Mouse (Mus musculus): ENCODE measurements at regions not wholly inside any gene's neighbourhood (a gene's known extent, or its start where the extent isn't known, plus 50 kb on each side); places are given as distances from the start of the nearest gene placed in this dataset.

- TF ChIP-seq EP300 (IDR thresholded peaks at IDR 0.05; ENCODE audit: low read length) (no peak), TBP (conservative IDR thresholded peaks at IDR 0.05; ENCODE audit: low read depth, low read length) (no peak), POLR2A (IDR thresholded peaks at IDR 0.05; ENCODE audit: low read depth, low read length) (no peak), SIN3A (IDR thresholded peaks at IDR 0.05; ENCODE audit: low read length) (no peak), ZC3H11A (IDR thresholded peaks at IDR 0.05; ENCODE audit: low read depth, low read length) (no peak), CTCF (conservative IDR thresholded peaks at IDR 0.05 in 1 of 2, IDR thresholded peaks at IDR 0.05 in 1 of 2; ENCODE audit: low read depth in 2 of 2, low read length in 2 of 2) (no peak), MAX (IDR thresholded peaks at IDR 0.05; ENCODE audit: low read length) (no peak), MXI1 (IDR thresholded peaks at IDR 0.05; ENCODE audit: low read depth, low read length) (no peak), POLR2AphosphoS2 (IDR thresholded peaks at IDR 0.05; ENCODE audit: low read depth, low read length) (no peak), ZNF384 (IDR thresholded peaks at IDR 0.05; ENCODE audit: low read depth, low read length) (no peak)
These were observed 336.2 kb downstream of the Mllt3 start for GRCm38 (mm10) chr4:87696921-87697320.
